Mouse (Mus musculus): ENCODE measurements at regions not wholly inside any gene's neighbourhood (a gene's known extent, or its start where the extent isn't known, plus 50 kb on each side); places are given as distances from the start of the nearest gene placed in this dataset.

GRCm38 (mm10) chr3:104712711-104713110, 68.1 kb upstream of the Ppm1j start:
- no peak for DNase-seq

DNA sequence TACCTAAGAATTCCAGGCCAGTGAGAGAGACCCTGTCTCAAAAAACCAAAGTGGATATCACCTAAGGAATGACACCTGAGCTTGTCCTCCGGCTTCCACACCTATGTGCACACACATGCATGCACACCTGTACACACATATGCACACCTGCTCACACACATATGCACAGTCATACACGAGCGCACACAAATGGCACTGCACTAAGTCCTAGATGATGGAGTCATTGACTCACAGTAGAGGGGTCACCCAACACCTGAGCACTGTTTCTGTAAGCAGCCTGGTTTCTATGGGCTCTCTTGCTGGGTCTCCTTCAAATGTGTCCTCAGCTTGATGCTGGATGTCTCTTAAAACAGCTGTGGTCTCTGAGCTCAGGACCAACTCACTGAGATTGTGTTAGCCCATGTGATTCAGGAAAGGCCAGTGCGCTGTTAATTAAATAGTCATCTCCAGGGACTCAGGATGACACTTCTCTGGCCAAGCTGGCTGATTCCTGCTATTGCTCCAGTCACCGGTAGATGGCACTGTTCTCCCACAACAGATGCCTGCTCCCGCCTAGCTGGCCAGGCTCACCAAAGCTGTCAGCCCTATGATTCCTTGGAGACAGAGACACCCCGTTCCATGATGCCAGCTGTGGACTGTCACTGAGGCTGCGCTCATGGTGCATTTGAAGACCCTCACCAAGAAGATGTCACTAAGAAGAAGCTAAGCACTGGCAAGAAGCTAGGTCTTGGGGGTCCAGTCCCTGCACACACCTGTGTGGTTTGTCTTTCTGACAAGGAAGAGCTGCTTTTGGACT, 66.8 kb upstream of the Ppm1j start:
- peak; percentile 67 for DNase-seq

GRCm38 (mm10) chr3:104714679-104715326, 66.1 kb upstream of the Ppm1j start:
- no peak for DNase-seq
